In the genomic region with DNA sequence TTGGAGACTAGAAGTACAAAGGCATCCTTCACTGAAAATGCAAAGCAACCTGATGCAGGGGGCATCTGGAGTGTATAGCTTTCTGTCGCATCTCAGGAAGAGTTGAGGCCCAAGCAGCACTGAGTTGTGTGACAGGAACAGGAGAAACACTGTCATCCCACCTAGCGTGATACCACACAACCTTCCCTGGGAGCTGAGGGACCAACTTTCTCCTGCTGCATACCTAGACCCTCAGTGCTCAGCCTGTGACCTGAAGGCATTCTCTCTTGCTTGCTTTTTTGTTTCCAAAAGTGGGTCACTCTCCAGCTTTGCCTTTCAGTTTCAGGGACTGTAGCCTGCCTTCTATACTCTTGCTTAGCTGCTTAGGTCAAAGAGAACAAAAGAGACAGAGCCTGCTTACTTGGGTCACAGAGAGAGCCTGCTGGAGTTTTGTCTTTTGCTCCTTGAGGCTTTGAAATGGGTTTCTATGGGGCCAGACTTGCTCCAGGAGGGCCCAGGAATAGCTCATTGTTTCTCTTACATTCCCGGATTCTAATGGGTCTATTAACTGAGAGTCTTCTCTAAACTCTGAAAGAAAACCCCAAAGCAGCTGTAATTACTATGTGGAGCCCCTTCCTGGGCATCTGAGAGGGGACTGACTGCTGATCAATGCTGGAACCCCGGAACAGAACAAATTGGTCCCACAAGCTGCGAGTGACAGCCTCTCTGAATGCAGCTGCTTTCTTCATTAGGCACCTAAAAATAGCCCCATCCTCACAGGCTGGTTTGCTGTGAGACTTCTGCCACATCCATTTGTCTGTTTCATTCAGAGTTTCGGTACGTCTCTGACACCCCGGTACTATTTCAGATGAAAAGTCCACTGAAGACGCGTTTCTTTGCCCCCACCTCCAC, we compare ENCODE assay signal across 15 mouse cellular contexts.
DNase-seq lines count a peak whose midpoint lies in the region; ATAC-seq lines count a peak whose summit lies in the region.
"Had no signal": no experiment of that assay in that cellular context is flagged by ENCODE, and none has a peak within 500 bp of the region (broad histone marks: within the 10 kb centered on the region; RNA-seq: fewer than 3 reads in every experiment).

No protein-coding gene starts in this region.

- no peaks in the 10 kb centered on the region for H3K9me3 ChIP-seq in hindbrain, embryonic 15.5 days
- no peaks in the 10 kb centered on the region for H3K9me3 ChIP-seq in hindbrain, embryonic 12.5 days (replicated peaks)
- H3K9me3 ChIP-seq: neural tube, embryonic 13.5 days had no signal

- H3K4me3 ChIP-seq in hindbrain, embryonic 15.5 days, result no peak overlapping the region
- H3K4me3 ChIP-seq in hindbrain, embryonic 12.5 days, result no peak overlapping the region
- H3K4me3 ChIP-seq: erythroblast, embryonic 14.5 days; neural tube, embryonic 13.5 days had no signal

- DNase-seq in brain, adult 2 months (ENCODE audit: low read depth, low spot score), result peak; percentile 69
- peak; percentile 25 for DNase-seq in embryo, embryonic 9.5 days (ENCODE audit: extremely low spot score)
- peak; percentile 45 to 48 for DNase-seq in layer of hippocampus, adult 8-10 months (ENCODE audit: low spot score in 2 of 2)
- no peak for DNase-seq in cerebellum, adult 11 months
- no peak for DNase-seq in lung, postnatal 14 days
- no peak for DNase-seq in thymus, postnatal 4 days
- DNase-seq: cerebellum, postnatal 36 days; gastrocnemius, postnatal 36 days; kidney, adult 11 months had no signal

- 17% methylated on average over 10 of the region's 10 CpGs for WGBS in hindbrain, embryonic 15.5 days
- 17% methylated on average over 10 of the region's 10 CpGs for WGBS in hindbrain, embryonic 12.5 days

- H3K27ac ChIP-seq in hindbrain, embryonic 15.5 days (replicated peaks), result 0 out of 2 replicates have a peak overlapping the region, but pooled peaks have one; percentile 14
- H3K27ac ChIP-seq in hindbrain, embryonic 12.5 days, result no peak overlapping the region
- H3K27ac ChIP-seq: macrophage; neural tube, embryonic 13.5 days; stomach, postnatal 0 days had no signal

- H3K27me3 ChIP-seq in hindbrain, embryonic 15.5 days, result no peaks in the 10 kb centered on the region
- H3K27me3 ChIP-seq in hindbrain, embryonic 12.5 days, result no peaks in the 10 kb centered on the region; the same call in 1 of the 2 replicates
- H3K27me3 ChIP-seq: neural tube, embryonic 13.5 days had no signal

- no peaks in the 10 kb centered on the region for H3K36me3 ChIP-seq in hindbrain, embryonic 15.5 days
- no peaks in the 10 kb centered on the region for H3K36me3 ChIP-seq in hindbrain, embryonic 12.5 days
- H3K36me3 ChIP-seq: neural tube, embryonic 13.5 days had no signal

- H3K4me1 ChIP-seq in hindbrain, embryonic 15.5 days (replicated peaks), result peaks cover 12% of the 10 kb centered on the region
- H3K4me1 ChIP-seq in hindbrain, embryonic 12.5 days, result peaks cover 16% of the 10 kb centered on the region

- ATAC-seq in hindbrain, embryonic 15.5 days (ENCODE audit: low FRiP score, low read depth), result no peak
- no peak for ATAC-seq in hindbrain, embryonic 12.5 days (ENCODE audit: low FRiP score)

- H3K4me2 ChIP-seq in hindbrain, embryonic 15.5 days, result no peak overlapping the region
- H3K4me2 ChIP-seq in hindbrain, embryonic 12.5 days (replicated peaks), result no peak overlapping the region
- H3K4me2 ChIP-seq: neural tube, embryonic 13.5 days had no signal

- no peak overlapping the region for H3K9ac ChIP-seq in hindbrain, embryonic 15.5 days
- no peak overlapping the region for H3K9ac ChIP-seq in hindbrain, embryonic 12.5 days
- H3K9ac ChIP-seq: neural tube, embryonic 13.5 days had no signal

Comparison
In these comparisons a context has a peak if more than half of its experiments do, and no peak if none do; other contexts are left out.
1. DNase-seq: peak in brain, adult 2 months (single experiment), embryo, embryonic 9.5 days (single experiment) and layer of hippocampus, adult 8-10 months (2 of 2); none in cerebellum, adult 11 months (single experiment), lung, postnatal 14 days (single experiment) and thymus, postnatal 4 days (single experiment).